ENCODE assay signal across 7 mouse cellular contexts in the genomic region with DNA sequence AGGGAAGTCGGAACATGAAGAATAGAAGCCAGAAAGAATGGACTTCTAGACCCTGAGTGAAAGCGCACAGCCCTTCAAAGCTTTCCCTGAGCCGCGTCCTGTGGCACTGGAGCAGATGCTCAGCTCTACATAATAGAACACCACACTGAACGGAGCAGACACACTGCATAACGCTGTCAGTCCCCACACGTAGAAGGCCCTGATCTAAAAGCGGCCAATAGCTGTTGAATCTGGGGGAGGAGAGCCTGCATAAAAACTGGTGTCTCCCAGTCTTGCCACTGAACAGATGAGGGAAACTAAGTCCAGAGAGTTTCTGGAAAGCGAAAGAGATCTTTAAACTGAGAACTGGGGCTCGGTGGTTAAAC. TPM values are rescaled to one million over a fixed set of nuclear protein-coding genes. Genes with fewer than 3 reads are reported as not detected.
DNase-seq lines count a peak whose midpoint lies in the region; ATAC-seq and TF ChIP-seq lines count a peak whose summit lies in the region.

No protein-coding gene starts in this region.

- H3K9ac ChIP-seq in lung, embryonic 15.5 days = peak overlapping the region; percentile 91
- peak overlapping the region; percentile 86 for H3K9ac ChIP-seq in forebrain, postnatal 0 days
- peak overlapping the region; percentile 95 for H3K9ac ChIP-seq in midbrain, embryonic 12.5 days (replicated peaks)

- no peaks in the 10 kb centered on the region for H3K27me3 ChIP-seq in lung, embryonic 15.5 days
- H3K27me3 ChIP-seq in forebrain, postnatal 0 days (ENCODE audit: insufficient read depth, low read length) = no peaks in the 10 kb centered on the region
- H3K27me3 ChIP-seq in midbrain, embryonic 12.5 days = peaks cover 3% of the 10 kb centered on the region; the same call in 1 of the 2 replicates

- H3K4me1 ChIP-seq in lung, embryonic 15.5 days = peaks cover 16% of the 10 kb centered on the region
- H3K4me1 ChIP-seq in forebrain, postnatal 0 days (ENCODE audit: insufficient read depth) = peaks cover 7% of the 10 kb centered on the region; the same call in 1 of the 2 replicates
- H3K4me1 ChIP-seq in midbrain, embryonic 12.5 days = peaks cover 11% of the 10 kb centered on the region

- TF ChIP-seq CTCF in forebrain, postnatal 0 days (IDR thresholded peaks at IDR 0.05; ENCODE audit: low read depth) = no peak
- no peak for TF ChIP-seq CTCF in left cerebral cortex, adult 2 months (IDR thresholded peaks at IDR 0.05)

- intact Hi-C loops in left cerebral cortex, adult 2 months (cut with DNase I) = loop anchor here (2.0 kb wide), 1 partner anchor 37 kb away; no protein-coding TSS in a partner anchor

- H3K27ac ChIP-seq in lung, embryonic 15.5 days = peak overlapping the region; percentile 94
- H3K27ac ChIP-seq in forebrain, postnatal 0 days (ENCODE audit: low read depth, low read length) = peak overlapping the region; percentile 92
- H3K27ac ChIP-seq in left cerebral cortex, adult 2 months = peak overlapping the region; percentile 96
- H3K27ac ChIP-seq in midbrain, embryonic 12.5 days (replicated peaks) = peak overlapping the region; percentile 83

- 14% methylated on average over 10 of the region's 10 CpGs for WGBS in lung, embryonic 15.5 days
- WGBS in forebrain, postnatal 0 days = 6% methylated on average over 10 of the region's 10 CpGs
- 14% methylated on average over 10 of the region's 10 CpGs for WGBS in midbrain, embryonic 12.5 days

- H3K9me3 ChIP-seq in lung, embryonic 15.5 days = no peaks in the 10 kb centered on the region
- H3K9me3 ChIP-seq in forebrain, postnatal 0 days (ENCODE audit: low read length) = no peaks in the 10 kb centered on the region
- H3K9me3 ChIP-seq in midbrain, embryonic 12.5 days = no peaks in the 10 kb centered on the region

- H3K4me3 ChIP-seq in lung, embryonic 15.5 days = peak overlapping the region; percentile 74
- H3K4me3 ChIP-seq in forebrain, postnatal 0 days (ENCODE audit: low read depth, low read length) = peak overlapping the region; percentile 63
- H3K4me3 ChIP-seq in left cerebral cortex, adult 2 months = peak overlapping the region; percentile 78
- H3K4me3 ChIP-seq in midbrain, embryonic 12.5 days = peak overlapping the region; percentile 71

- ATAC-seq in lung, embryonic 15.5 days (ENCODE audit: borderline replicate concordance, extremely low read depth, low FRiP score, low TSS enrichment) = peak; percentile 72; the same call in 1 of the 2 replicates
- ATAC-seq in cerebellum, adult (ENCODE audit: insufficient number of reproducible peaks, low FRiP score, low TSS enrichment) = peak; percentile 74
- ATAC-seq in forebrain, postnatal 0 days = peak; percentile 91
- ATAC-seq in midbrain, embryonic 12.5 days (ENCODE audit: low FRiP score, low read depth) = peak; percentile 88

- peak overlapping the region; percentile 94 for H3K4me2 ChIP-seq in lung, embryonic 15.5 days
- H3K4me2 ChIP-seq in forebrain, postnatal 0 days (ENCODE audit: low read depth) = peak overlapping the region; percentile 99
- peak overlapping the region; percentile 90 for H3K4me2 ChIP-seq in midbrain, embryonic 12.5 days (replicated peaks)

- no peak for DNase-seq in lung, postnatal 10 days
- DNase-seq in forebrain, postnatal 0 days = no peak
- peak; percentile 29 to 36 for DNase-seq in left cerebral cortex, adult 2 months (ENCODE audit: extremely low spot score in 1 of 2, low spot score in 2 of 2)
- DNase-seq in urinary bladder, adult 18-20 months (ENCODE audit: low spot score in 2 of 2) = no peak

- H3K36me3 ChIP-seq in lung, embryonic 15.5 days = no peaks in the 10 kb centered on the region
- H3K36me3 ChIP-seq in forebrain, postnatal 0 days (ENCODE audit: insufficient read depth) = no peaks in the 10 kb centered on the region
- no peaks in the 10 kb centered on the region for H3K36me3 ChIP-seq in midbrain, embryonic 12.5 days

RNA-seq across cellular contexts. Expression of gene Hhat, which starts 0.9 kb away (rescaled TPM):
- polyA plus RNA-seq in lung, embryonic 15.5 days (2015; fragmentation: Nextera tagmentation; extraction: Ambion mirVana) = 10.7 TPM in 2 replicates
- 2.6 and 2.8 TPM in 2 replicates for total RNA-seq in forebrain, postnatal 0 days (2014; rRNA removed)
- polyA plus RNA-seq in forebrain, postnatal 0 days (2015; fragmentation: Nextera tagmentation; extraction: Ambion mirVana) = 1.8 TPM in 2 replicates
- 1 to 10 TPM in 1 of 2 experiments, under 1 TPM in 1; 0.81 to 1.3 TPM for total RNA-seq in left cerebral cortex, adult 2 months (2021)
- 6.5 and 8.1 TPM in 2 replicates for polyA plus RNA-seq in midbrain, embryonic 12.5 days (2016; fragmentation: Nextera tagmentation; extraction: Ambion mirVana)

Comparison
In these comparisons a context has a peak if more than half of its experiments do, and no peak if none do; other contexts are left out.
1. DNase-seq: peak in left cerebral cortex, adult 2 months (2 of 2); none in lung, postnatal 10 days (single experiment), forebrain, postnatal 0 days (single experiment) and urinary bladder, adult 18-20 months (0 of 2).
2. Peak in every context shown above with its lines, with median percentiles within 50 percentile points of each other: ATAC-seq, H3K27ac ChIP-seq, H3K4me2 ChIP-seq, H3K4me3 ChIP-seq and H3K9ac ChIP-seq.